Mouse (Mus musculus): Measurements from ENCODE around the gene Brix1.
"Not testable (repeated sequence)": the region's sequence is repeated elsewhere in the genome, so short reads cannot be mapped to it uniquely, and the experiment has no call there.

Brix1 gene

GRCm38 (mm10) chr15:10485484-10486364 lies at the start of gene Brix1, which contains the start of gene Rad1:
TSS of gene Brix1 (minus strand) at chr15:10485947.
TSS of gene Rad1 (plus strand) at chr15:10486018.
- DNase-seq (ENCODE audit: low spot score in 2 of 2) = peak; percentile 92 to 94

- no peak for DNase-seq (ENCODE audit: low spot score in 2 of 2)
Observed at GRCm38 (mm10) chr15:10534591-10534990, 48.8 kb upstream of the Brix1 start.

GRCm38 (mm10) chr15:10533361-10533760 lies 47.6 kb upstream of the Brix1 start:
- DNase-seq (ENCODE audit: low spot score in 2 of 2) = not testable (repeated sequence)

GRCm38 (mm10) chr15:10531352-10531751 lies 45.6 kb upstream of the Brix1 start:
- no peak for DNase-seq (ENCODE audit: low spot score in 2 of 2)

GRCm38 (mm10) chr15:10525896-10526295 lies 40.1 kb upstream of the Brix1 start:
- no peak for DNase-seq (ENCODE audit: low spot score in 2 of 2)

- no peak for DNase-seq (ENCODE audit: low spot score in 2 of 2)
Observed at GRCm38 (mm10) chr15:10515166-10515565, 29.4 kb upstream of the Brix1 start.

GRCm38 (mm10) chr15:10506099-10506498 lies 20.4 kb upstream of the Brix1 start:
- DNase-seq (ENCODE audit: low spot score in 2 of 2) = no peak

- peak; percentile 44 to 50 for DNase-seq (ENCODE audit: low spot score in 2 of 2)
Observed at GRCm38 (mm10) chr15:10500838-10501719, 15.3 kb upstream of the Brix1 start.

- no peak for DNase-seq (ENCODE audit: low spot score in 2 of 2)
Observed at GRCm38 (mm10) chr15:10500035-10500434, 14.3 kb upstream of the Brix1 start.

GRCm38 (mm10) chr15:10499593-10499992 lies 13.8 kb upstream of the Brix1 start:
- no peak for DNase-seq (ENCODE audit: low spot score in 2 of 2)

- not testable (repeated sequence) for DNase-seq (ENCODE audit: low spot score in 2 of 2)
Observed at GRCm38 (mm10) chr15:10496696-10497095, 10.9 kb upstream of the Brix1 start.

- DNase-seq (ENCODE audit: low spot score in 2 of 2) = no peak
Observed at GRCm38 (mm10) chr15:10495944-10496343, 10.2 kb upstream of the Brix1 start.

- no peak for DNase-seq (ENCODE audit: low spot score in 2 of 2)
Observed at GRCm38 (mm10) chr15:10490101-10490500, 4.4 kb upstream of the Brix1 start.

- DNase-seq (ENCODE audit: low spot score in 2 of 2) = no peak
Observed at GRCm38 (mm10) chr15:10487246-10487645, 1.5 kb upstream of the Brix1 start.

- DNase-seq (ENCODE audit: low spot score in 2 of 2) = no peak
Observed at GRCm38 (mm10) chr15:10486365-10486839, 655 bp upstream of the Brix1 start.

GRCm38 (mm10) chr15:10470941-10471340 lies 14.8 kb downstream of the Brix1 start:
- DNase-seq (ENCODE audit: low spot score in 2 of 2) = no peak

GRCm38 (mm10) chr15:10470151-10470831 lies 15.5 kb downstream of the Brix1 start, which contains the start of gene Dnajc21:
TSS of gene Dnajc21 (minus strand) at chr15:10470516.
- peak; percentile 38 to 55 for DNase-seq (ENCODE audit: low spot score in 2 of 2)

GRCm38 (mm10) chr15:10469641-10470150 lies 16.1 kb downstream of the Brix1 start:
- no peak for DNase-seq (ENCODE audit: low spot score in 2 of 2)

GRCm38 (mm10) chr15:10468761-10469160 lies 17.0 kb downstream of the Brix1 start:
- no peak for DNase-seq (ENCODE audit: low spot score in 2 of 2)

- no peak for DNase-seq (ENCODE audit: low spot score in 2 of 2)
Observed at GRCm38 (mm10) chr15:10464678-10465077, 21.1 kb downstream of the Brix1 start.

GRCm38 (mm10) chr15:10463555-10463954 lies 22.2 kb downstream of the Brix1 start:
- no peak for DNase-seq (ENCODE audit: low spot score in 2 of 2)
